Mouse (Mus musculus) heart, postnatal 4 days (tissue): ENCODE results near the gene Necab3. TPM values are rescaled to one million over a fixed set of nuclear protein-coding genes. Genes with fewer than 3 reads are reported as not detected.

ENCODE experiments used
- total RNA-seq, 2 experiments: library from RNA; stranded (reverse); gene quantifications; 2 replicates each; pipeline ENCODE4 v1.2.3; 2021

Necab3 gene
- total RNA-seq, 2 experiments from 2014 or later, result 0.81 to 1.8 TPM

Other genes starting within 250 kb of the Necab3 start
- 10 to 100 TPM in 1 of 2 experiments, 1 to 10 TPM in 1; 8.7 to 11.2 TPM for gene Cdk5rap1, start 185.9 kb downstream of the Necab3 start, total RNA-seq
- gene Snta1, start 150.8 kb downstream of the Necab3 start, total RNA-seq, result 10 to 100 TPM; 77.0 to 77.8 TPM
- 10 to 100 TPM; 33.9 to 34.2 TPM for gene Cbfa2t2, start 122.4 kb downstream of the Necab3 start, total RNA-seq
- gene 1700003F12Rik, start 11.8 kb downstream of the Necab3 start, total RNA-seq, result under 1 TPM in 1 of 2 experiments, not detected in 1; 0.81 TPM
- gene Actl10, start 7.1 kb downstream of the Necab3 start, total RNA-seq, result under 1 TPM in 1 of 2 experiments, not detected in 1; 0.17 TPM
- 10 to 100 TPM; 32.3 to 35.6 TPM for gene E2f1, start 11.0 kb upstream of the Necab3 start, total RNA-seq
- gene Pxmp4, start 44.8 kb upstream of the Necab3 start, total RNA-seq, result 10 to 100 TPM; 14.5 to 20.4 TPM
- gene Zfp341, start 54.4 kb upstream of the Necab3 start, total RNA-seq, result 1 to 10 TPM; 2.4 TPM
- gene 4930519P11Rik, start 54.5 kb upstream of the Necab3 start, total RNA-seq, result not detected
- 100 to 1,000 TPM; 133 to 134 TPM for gene Chmp4b, start 92.8 kb upstream of the Necab3 start, total RNA-seq
- not detected for gene Gm14214, start 211.1 kb upstream of the Necab3 start, total RNA-seq
- gene Raly, start 232.2 kb upstream of the Necab3 start, total RNA-seq, result 100 to 1,000 TPM; 212 to 222 TPM
- not detected for gene a, start 232.5 kb upstream of the Necab3 start, total RNA-seq